Mouse (Mus musculus): ENCODE results near the gene Fam184b. TPM values are rescaled to one million over a fixed set of nuclear protein-coding genes. Genes with fewer than 3 reads are reported as not detected.

Fam184b gene
- polyA plus RNA-seq, 1 experiment: 0.01 TPM

DNA sequence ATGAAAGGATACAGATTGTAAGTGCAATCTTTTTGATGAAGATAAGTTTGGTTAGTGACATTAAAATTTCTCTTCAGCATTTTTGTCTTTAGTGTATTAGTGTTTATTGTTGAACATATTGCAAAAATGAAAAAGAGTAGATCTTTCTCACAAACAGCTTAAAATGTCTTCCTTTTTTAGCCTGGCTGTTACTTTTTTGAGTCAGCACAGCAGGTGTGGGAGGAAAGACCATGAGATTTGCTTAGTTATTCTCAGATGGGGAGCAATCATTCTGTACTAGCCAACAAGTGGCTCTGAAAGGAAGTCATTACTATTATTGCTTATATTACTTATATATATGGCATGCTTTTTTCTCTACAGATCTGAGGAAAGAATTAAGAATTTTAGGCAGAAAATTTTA is 40.5 kb upstream of the Fam184b start:
- Histone ChIP-seq H3K79me2 (ENCODE audit: control insufficient read depth, insufficient read depth) (no peaks in the 10 kb centered on the region), H3K36me3 (ENCODE audit: control insufficient read depth, insufficient read depth) (peaks cover 64% of the 10 kb centered on the region), H3ac (ENCODE audit: control insufficient read depth, insufficient read length, low read depth) (no peak overlapping the region), H3K4me3 (ENCODE audit: insufficient read depth, poor library complexity, severe bottlenecking) (no peak overlapping the region), H3K79me3 (ENCODE audit: low read depth) (no peaks in the 10 kb centered on the region), H3K27me3 (ENCODE audit: control insufficient read depth, insufficient read depth, insufficient read length) (no peaks in the 10 kb centered on the region)
- TF ChIP-seq CTCF (IDR thresholded peaks at IDR 0.05; ENCODE audit: control insufficient read depth, insufficient read depth, insufficient read length) (no peak), FOSL1 (IDR thresholded peaks at IDR 0.05; ENCODE audit: insufficient read depth, low read length, poor library complexity, severe bottlenecking) (no peak), MAX (IDR thresholded peaks at IDR 0.05) (no peak), MYOD1 (IDR thresholded peaks at IDR 0.05; ENCODE audit: control insufficient read depth, insufficient read length, low read depth) (no peak), USF1 (IDR thresholded peaks at IDR 0.05; ENCODE audit: low read depth) (no peak), MYOG (IDR thresholded peaks at IDR 0.05; ENCODE audit: control insufficient read depth, extremely low read depth, insufficient read length) (no peak), CEBPB (IDR thresholded peaks at IDR 0.05; ENCODE audit: low read depth) (no peak)

DNA sequence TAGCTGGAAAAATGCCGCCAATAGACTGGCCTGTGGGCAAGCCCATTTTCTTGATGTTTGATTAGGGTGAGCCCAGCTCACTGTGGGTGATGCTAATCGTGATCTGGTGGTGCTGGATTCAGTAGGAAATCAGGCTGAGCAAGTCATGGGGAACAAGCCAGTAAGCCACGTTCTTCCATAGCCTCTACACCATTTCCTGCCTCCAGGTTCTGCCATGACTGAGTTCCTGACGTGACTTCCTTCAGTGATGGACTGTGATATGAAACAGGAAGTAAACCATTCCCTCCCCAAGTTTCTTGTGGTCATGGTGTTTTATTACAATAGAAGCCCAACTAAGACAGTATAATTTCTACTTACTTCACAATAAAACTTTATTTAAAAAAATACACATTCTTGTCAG is 38.2 kb upstream of the Fam184b start:
- no peaks in the 10 kb centered on the region for H3K79me3 ChIP-seq (ENCODE audit: low read depth)
- TF ChIP-seq FOSL1 (IDR thresholded peaks at IDR 0.05; ENCODE audit: insufficient read depth, low read length, poor library complexity, severe bottlenecking) (no peak), CTCF (IDR thresholded peaks at IDR 0.05; ENCODE audit: control insufficient read depth, insufficient read depth, insufficient read length) (no peak), CEBPB (IDR thresholded peaks at IDR 0.05; ENCODE audit: low read depth) (no peak), MYOD1 (IDR thresholded peaks at IDR 0.05; ENCODE audit: control insufficient read depth, insufficient read length, low read depth) (no peak), MYOG (IDR thresholded peaks at IDR 0.05; ENCODE audit: control insufficient read depth, extremely low read depth, insufficient read length) (no peak), USF1 (IDR thresholded peaks at IDR 0.05; ENCODE audit: low read depth) (no peak), MAX (IDR thresholded peaks at IDR 0.05) (no peak)
- no peak overlapping the region for H3ac ChIP-seq (ENCODE audit: control insufficient read depth, insufficient read length, low read depth)
- no peaks in the 10 kb centered on the region for H3K27me3 ChIP-seq (ENCODE audit: control insufficient read depth, insufficient read depth, insufficient read length)
- peaks cover 9% of the 10 kb centered on the region for H3K79me2 ChIP-seq (ENCODE audit: control insufficient read depth, insufficient read depth)
- no peak overlapping the region for H3K4me3 ChIP-seq (ENCODE audit: insufficient read depth, poor library complexity, severe bottlenecking)
- H3K36me3 ChIP-seq (ENCODE audit: control insufficient read depth, insufficient read depth): peaks cover 68% of the 10 kb centered on the region

DNA sequence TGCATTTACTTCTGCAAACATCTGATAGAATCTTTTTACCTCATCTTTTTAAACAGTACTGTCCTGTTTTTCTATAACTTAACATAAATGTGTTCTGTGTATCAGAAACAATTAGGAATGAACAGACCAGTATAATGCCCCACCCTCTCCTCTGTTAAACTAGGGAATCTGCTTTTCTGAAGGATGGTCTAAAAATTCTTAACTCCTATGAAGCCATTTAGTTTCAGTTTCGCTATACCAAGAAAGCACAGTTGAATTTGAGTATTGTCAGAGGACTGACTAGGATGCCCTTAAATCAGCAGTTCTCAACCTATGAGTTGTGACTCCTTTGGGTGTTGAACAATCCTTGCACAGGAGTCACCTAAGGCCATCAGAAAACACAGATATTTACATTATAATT is 35.6 kb upstream of the Fam184b start:
- Histone ChIP-seq H3K27me3 (ENCODE audit: control insufficient read depth, insufficient read depth, insufficient read length) (no peaks in the 10 kb centered on the region), H3ac (ENCODE audit: control insufficient read depth, insufficient read length, low read depth) (no peak overlapping the region), H3K79me2 (ENCODE audit: control insufficient read depth, insufficient read depth) (peaks cover 35% of the 10 kb centered on the region), H3K4me3 (ENCODE audit: insufficient read depth, poor library complexity, severe bottlenecking) (no peak overlapping the region), H3K79me3 (ENCODE audit: low read depth) (peaks cover 17% of the 10 kb centered on the region), H3K36me3 (ENCODE audit: control insufficient read depth, insufficient read depth) (peaks cover 48% of the 10 kb centered on the region)
- TF ChIP-seq MYOD1 (IDR thresholded peaks at IDR 0.05; ENCODE audit: control insufficient read depth, insufficient read length, low read depth) (no peak), CTCF (IDR thresholded peaks at IDR 0.05; ENCODE audit: control insufficient read depth, insufficient read depth, insufficient read length) (no peak), MAX (IDR thresholded peaks at IDR 0.05) (no peak), CEBPB (IDR thresholded peaks at IDR 0.05; ENCODE audit: low read depth) (no peak), USF1 (IDR thresholded peaks at IDR 0.05; ENCODE audit: low read depth) (no peak), FOSL1 (IDR thresholded peaks at IDR 0.05; ENCODE audit: insufficient read depth, low read length, poor library complexity, severe bottlenecking) (no peak), MYOG (IDR thresholded peaks at IDR 0.05; ENCODE audit: control insufficient read depth, extremely low read depth, insufficient read length) (no peak)

DNA sequence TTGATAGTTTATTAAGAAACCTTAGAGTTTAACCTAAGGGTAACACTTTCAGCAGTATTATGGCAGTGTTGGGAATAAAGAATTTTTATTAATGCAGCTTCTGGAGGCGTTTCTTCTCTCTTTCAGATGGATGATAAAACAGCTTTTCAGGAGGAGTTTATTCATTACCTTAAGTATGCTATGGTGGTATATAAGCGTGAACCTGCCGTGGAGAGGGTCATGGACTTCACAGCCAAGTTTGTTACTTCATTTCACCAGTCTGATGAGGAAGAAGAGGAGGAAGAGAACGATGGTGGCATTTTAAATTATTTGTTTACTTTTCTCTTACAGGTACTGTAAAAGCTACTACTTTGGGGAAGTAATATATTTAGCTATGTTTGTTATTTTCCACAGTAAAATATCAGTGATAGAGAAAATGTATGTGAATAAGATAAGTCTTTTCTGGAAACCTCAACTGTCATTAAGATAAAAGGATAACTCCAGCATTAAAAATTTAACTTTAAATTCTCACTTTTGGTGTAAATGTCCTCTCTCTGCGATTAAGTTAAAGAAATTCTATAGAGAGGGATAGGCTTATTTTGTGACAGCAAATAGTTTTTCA is 31.6 kb upstream of the Fam184b start:
- H3K4me3 ChIP-seq (ENCODE audit: insufficient read depth, poor library complexity, severe bottlenecking): peak overlapping the region; percentile 65
- peaks cover 38% of the 10 kb centered on the region for H3K79me2 ChIP-seq (ENCODE audit: control insufficient read depth, insufficient read depth)
- no peak overlapping the region for H3ac ChIP-seq (ENCODE audit: control insufficient read depth, insufficient read length, low read depth)
- no peaks in the 10 kb centered on the region for H3K27me3 ChIP-seq (ENCODE audit: control insufficient read depth, insufficient read depth, insufficient read length)
- peaks cover 24% of the 10 kb centered on the region for H3K36me3 ChIP-seq (ENCODE audit: control insufficient read depth, insufficient read depth)
- peaks cover 17% of the 10 kb centered on the region for H3K79me3 ChIP-seq (ENCODE audit: low read depth)
- TF ChIP-seq USF1 (IDR thresholded peaks at IDR 0.05; ENCODE audit: low read depth) (no peak), FOSL1 (IDR thresholded peaks at IDR 0.05; ENCODE audit: insufficient read depth, low read length, poor library complexity, severe bottlenecking) (no peak), CTCF (IDR thresholded peaks at IDR 0.05; ENCODE audit: control insufficient read depth, insufficient read depth, insufficient read length) (no peak), CEBPB (IDR thresholded peaks at IDR 0.05; ENCODE audit: low read depth) (no peak), MYOD1 (IDR thresholded peaks at IDR 0.05; ENCODE audit: control insufficient read depth, insufficient read length, low read depth) (no peak), MAX (IDR thresholded peaks at IDR 0.05) (no peak), MYOG (IDR thresholded peaks at IDR 0.05; ENCODE audit: control insufficient read depth, extremely low read depth, insufficient read length) (no peak)

DNA sequence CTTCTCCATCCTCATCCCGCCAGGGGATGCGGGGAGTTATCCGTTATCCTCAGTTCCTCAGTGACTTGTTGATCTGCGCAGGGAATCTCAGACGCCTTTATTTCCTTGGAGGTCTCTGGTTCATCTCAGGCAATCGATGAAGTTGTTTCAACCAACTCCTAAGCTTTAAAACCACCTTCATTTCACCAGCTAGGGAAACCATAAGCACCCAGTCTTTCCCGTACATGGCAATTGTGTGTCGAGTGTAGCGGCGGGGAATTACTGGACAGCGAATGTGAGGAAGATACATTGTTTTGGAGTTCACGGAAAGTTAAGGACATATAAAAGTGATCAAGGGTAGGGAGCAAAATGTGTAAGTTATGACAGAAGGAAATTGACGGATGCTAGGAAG is 30.9 kb upstream of the Fam184b start:
- TF ChIP-seq USF1 (IDR thresholded peaks at IDR 0.05; ENCODE audit: low read depth): no peak
- TF ChIP-seq CTCF (IDR thresholded peaks at IDR 0.05; ENCODE audit: control insufficient read depth, insufficient read depth, insufficient read length): no peak
- no peak for TF ChIP-seq MAX (IDR thresholded peaks at IDR 0.05)
- TF ChIP-seq FOSL1 (IDR thresholded peaks at IDR 0.05; ENCODE audit: insufficient read depth, low read length, poor library complexity, severe bottlenecking): no peak
- no peak for TF ChIP-seq CEBPB (IDR thresholded peaks at IDR 0.05; ENCODE audit: low read depth)
- TF ChIP-seq MYOD1 (IDR thresholded peaks at IDR 0.05; ENCODE audit: control insufficient read depth, insufficient read length, low read depth): no peak
- no peak for TF ChIP-seq MYOG (IDR thresholded peaks at IDR 0.05; ENCODE audit: control insufficient read depth, extremely low read depth, insufficient read length)
- peaks cover 18% of the 10 kb centered on the region for H3K36me3 ChIP-seq (ENCODE audit: control insufficient read depth, insufficient read depth)
- peak overlapping the region; percentile 96 for H3ac ChIP-seq (ENCODE audit: control insufficient read depth, insufficient read length, low read depth)
- peak overlapping the region; percentile 65 for H3K4me3 ChIP-seq (ENCODE audit: insufficient read depth, poor library complexity, severe bottlenecking)
- peaks cover 38% of the 10 kb centered on the region for H3K79me2 ChIP-seq (ENCODE audit: control insufficient read depth, insufficient read depth)
- H3K79me3 ChIP-seq (ENCODE audit: low read depth): peaks cover 17% of the 10 kb centered on the region
- no peaks in the 10 kb centered on the region for H3K27me3 ChIP-seq (ENCODE audit: control insufficient read depth, insufficient read depth, insufficient read length)

All from C2C12 (cell line).